Mouse (Mus musculus) natural killer cell, adult 2 months (primary cell): ENCODE data around the gene Cdk19.
"Not testable (repeated sequence)": the region's sequence is repeated elsewhere in the genome, so short reads cannot be mapped to it uniquely, and the experiment has no call there.

ENCODE experiments used
- DNase-seq, 2 experiments: peaks; one replicate each; pipeline ENCODE4 v3.0.0; 2022; ENCODE audit warnings: low spot score in 2 of 2

The Cdk19 gene

DNA sequence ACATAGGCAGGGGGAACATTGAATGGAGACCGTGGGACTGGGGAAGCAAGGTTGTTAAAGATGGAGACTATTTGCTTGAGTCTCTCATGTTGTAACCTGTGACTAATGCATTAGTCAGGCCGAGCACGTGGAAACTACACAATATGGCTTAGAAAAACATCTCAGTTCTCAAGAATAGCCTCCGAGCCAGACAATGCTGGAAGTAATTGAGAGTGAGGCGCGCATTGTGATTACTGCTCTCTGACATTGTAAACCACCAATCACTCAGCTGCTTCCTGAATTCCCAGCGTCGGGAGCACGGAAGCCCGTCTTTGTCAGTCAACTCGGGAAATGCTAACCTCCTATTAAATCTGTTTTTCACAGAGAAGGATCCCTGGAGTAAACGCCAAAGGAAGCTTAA lies 182.2 kb downstream of the Cdk19 start:
- no peak for DNase-seq

DNA sequence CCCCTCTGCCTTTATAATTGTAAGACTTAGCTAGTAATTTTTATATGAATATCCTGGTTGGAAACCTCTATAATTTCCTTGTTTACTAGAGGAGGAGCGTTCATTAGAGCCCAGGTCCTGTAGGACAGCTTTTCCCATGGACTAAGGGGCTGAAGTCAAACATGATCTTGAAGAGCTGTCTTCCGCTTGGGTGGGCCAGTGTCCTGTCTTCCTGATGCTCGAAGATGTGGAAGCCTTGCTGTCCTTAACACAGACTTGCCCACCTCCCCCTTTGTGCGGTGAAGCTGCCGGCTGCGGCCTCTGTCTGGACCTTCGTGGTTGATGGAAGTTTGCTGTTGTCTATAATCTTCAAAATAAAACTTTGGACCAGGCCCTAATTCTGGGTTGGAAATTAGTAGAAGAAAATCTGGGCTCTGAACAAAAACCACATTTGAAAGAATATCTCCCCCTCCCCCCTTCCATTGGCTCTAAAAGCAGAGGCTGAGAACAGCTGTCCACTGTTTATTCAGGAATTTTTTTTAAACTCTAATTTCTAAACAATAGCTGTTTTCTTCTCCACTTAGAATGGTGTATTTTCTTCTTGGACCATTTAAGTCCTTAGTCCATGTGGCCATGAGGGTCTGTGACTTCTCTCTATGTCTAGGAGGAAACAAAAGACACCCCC lies 184.1 kb downstream of the Cdk19 start:
- DNase-seq = no peak

DNA sequence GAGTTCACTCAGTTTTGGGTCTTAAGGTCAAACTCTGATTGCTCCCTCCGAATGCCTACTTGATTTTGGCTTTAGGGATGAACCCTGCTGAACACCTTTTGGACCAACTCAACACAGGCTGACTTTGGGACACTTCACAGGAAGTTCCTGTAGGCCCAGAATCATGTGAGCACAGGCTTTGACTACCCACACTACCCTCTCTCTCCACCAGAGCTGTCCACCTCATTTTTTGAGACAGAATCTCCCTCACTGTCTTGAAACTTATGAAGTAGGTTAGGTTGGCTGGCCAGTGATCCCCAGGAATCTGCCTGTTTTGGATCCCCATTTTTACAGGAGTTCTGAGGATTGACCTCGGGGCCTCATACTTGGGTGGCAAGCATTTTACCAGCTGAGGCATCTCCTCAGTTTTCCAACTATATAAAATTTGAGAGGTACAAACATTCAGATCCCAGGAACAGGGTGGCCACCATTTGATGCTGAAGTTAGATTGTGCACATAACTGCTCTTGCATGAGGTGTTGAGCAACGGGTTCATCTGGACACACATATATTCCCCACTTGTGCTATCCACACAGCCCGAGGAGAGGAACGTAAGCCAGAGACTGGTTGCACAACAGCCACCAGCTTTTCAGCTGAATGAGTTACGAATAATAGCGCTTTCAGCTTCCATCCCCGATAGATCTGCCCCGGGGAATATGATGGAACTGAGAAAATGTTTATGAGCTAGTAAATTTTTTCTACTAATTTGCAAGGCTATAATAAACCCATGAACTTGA lies 184.9 kb downstream of the Cdk19 start:
- no peak for DNase-seq

DNA sequence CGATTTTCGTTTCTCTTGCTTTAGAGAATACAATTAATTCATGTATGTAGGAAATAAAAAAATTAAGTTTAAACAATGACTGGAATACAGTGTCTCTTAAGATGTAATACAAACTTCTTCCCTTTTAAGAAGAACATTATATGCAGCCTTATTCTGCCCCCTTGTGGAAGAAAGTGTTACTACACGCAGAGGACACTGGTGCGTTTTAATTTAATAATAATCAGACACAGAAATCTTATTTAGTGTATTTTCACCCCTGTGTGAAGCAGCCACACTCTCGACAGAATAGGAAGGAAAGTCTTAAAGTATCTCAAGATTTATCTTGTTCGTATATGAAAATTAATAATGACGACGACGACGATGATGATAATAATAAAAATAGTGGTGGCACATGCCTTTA lies 185.6 kb downstream of the Cdk19 start:
- peak; percentile 47 to 68 for DNase-seq

DNA sequence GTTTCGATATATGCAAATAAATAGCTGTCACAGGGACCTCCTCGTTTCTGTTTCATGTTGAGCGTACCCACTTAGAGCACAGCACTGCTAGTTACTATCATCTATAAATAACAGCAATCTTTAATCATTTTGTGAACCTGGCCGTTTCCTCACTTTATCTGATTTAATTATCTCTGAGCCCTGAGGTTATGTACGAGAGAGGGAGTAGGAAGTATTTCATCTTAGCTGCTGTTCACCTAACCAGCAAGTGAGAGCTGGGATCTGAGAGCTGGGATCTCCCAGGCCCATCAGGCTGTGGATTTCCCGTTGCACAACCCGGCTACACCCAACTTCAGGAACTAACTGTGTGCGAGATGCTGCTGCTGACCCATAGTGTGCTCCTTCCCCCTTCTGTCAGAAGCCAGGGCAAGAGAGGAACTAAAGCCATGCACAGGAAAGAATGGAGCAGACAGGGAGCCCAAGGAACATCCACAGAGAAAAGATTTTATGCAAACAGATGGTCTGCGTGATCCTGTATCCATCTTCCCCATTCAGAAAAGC lies 186.3 kb downstream of the Cdk19 start:
- DNase-seq = no peak

DNA sequence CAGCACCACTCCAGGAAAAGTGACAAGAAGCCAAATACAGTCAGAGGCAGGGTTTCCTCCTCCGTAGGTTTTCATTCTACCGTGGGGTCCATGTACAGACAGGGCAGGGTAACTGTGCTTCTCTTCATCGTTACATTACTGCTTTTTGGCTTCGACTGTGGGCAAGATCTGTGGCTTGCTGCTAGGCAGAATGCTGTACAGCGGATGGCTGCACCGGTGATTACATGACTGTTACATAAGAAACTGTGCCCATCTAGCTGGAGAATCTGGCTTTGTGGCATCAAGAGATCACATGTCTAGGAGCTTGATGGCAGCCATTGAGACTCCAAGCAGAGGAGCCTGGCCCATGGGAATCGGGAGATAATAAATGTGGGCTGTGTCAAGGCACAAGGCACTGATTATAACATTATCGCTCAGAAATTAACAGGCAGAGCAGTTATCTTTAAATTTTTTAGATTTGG lies 187.0 kb downstream of the Cdk19 start:
- DNase-seq = no peak

DNA sequence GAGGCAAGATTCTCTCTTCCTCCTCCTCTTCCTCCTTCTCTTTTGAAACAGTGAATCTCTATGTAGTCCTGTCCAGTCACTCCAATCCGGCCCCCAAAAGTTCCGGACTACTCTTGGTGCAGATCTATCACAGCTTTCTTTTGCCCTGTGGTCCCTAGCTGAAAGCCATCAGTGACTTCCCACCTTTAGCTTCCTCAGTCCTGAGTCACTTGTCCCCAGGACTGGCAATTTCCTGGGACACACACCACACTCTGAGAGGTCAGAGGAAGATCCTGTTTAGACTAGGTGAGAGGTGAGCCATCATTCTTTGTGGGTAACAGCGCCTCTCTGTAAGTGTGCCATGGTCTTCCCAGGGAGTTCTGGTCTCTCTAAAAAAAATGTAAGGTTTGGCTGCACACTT lies 187.6 kb downstream of the Cdk19 start:
- DNase-seq = no peak

DNA sequence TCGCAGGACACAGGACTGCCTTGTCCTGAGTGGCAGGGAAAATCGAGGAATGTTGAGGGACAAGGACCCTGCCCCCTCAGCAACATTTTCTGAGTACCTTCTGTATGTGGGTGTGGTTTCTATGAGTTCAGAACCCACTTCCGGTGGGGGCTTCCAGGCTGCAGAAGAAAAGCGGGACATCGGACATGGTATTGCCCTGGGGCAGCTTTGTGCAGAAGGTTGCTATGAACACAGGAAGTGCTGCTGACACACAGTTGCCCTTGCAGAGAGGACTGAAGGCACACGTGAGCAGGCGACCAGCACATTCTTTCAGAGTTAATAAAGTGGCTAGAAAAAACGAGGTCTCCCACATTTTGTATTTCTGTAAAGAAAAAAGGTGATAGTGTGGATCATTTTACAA lies 188.2 kb downstream of the Cdk19 start:
- DNase-seq = peak; percentile 63 to 70

DNA sequence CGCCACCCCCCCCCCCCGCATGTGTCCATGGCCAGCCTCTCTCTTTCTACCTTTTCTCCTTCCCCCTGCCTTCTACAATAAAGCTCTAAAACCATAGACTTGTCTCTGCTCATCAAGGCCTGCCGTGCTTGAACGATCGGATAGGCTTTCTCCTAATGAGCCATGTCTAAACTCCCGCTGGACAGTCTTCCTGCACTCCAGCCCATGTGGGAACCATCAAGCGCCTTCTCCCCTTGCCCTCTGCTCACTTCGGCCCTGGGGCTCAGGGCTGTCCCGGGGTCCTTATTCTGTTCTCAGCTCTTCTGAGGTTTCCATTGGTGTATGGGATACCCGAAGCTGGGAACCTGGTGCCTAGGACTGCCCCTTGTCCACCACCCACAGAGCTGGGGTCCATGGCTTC lies 189.3 kb downstream of the Cdk19 start:
- no peak for DNase-seq

DNA sequence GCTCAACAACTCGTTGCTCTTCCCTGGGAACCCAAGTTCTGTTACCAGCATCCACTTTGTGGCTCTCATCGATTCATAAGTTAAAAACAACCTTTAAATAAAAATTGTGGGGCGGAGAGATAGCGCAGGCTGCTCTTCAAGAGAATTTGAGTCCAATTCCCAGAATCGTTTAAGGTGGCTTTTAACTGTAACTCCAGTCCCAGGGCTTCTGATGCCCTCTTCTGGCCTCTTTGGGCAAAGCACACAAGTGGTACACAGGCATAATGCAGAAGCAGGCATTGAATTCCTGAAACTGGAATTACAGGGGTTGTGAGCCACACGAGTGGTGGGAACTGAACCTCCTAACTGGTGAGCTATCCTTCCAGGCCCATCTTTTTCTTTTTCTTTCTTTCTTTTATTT lies 190.3 kb downstream of the Cdk19 start:
- peak; percentile 40 to 64 for DNase-seq

DNA sequence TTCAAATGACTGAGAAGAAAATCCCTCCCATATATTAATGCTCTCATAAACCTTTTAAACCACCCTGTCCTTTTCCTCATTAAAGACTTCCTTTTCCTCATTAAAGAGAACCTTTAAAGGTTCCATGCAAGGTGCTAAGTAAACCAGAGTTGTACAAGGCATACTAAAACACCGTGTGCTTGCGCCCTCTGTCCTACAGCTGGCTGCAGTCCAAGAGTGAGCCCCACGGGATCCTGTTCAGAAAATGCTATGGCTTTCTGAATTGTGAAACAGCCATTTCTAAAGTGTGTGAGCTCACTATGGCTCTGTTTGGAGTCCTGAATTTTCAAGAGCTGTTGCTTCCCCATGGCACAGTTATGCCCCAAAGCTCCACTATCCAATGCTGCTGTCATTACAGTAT lies 191.3 kb downstream of the Cdk19 start:
- no peak for DNase-seq

DNA sequence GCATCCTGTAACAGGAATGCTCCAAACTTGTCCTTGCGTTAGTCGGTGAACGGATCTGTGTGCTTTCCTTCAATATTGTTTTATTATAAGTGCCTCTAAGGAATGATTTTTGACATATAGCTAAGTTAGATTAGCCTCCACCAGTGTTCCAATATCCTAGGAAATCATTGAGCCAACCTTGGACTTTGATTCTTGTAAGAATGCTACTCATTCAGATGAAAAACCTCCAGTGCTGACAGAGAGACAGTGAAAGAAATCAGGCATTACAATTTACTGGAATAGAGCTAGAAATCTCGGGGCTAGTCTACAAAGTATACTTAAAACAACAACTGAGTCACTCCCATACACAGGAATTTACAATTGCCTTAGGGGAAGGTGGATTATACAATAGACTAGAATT lies 193.2 kb downstream of the Cdk19 start:
- DNase-seq = not testable (repeated sequence)
